Mouse (Mus musculus): Measurements from ENCODE around the gene Zfp882. TPM values are rescaled to one million over a fixed set of nuclear protein-coding genes. Genes with fewer than 3 reads are reported as not detected.
"Not testable (repeated sequence)": the region's sequence is repeated elsewhere in the genome, so short reads cannot be mapped to it uniquely, and the experiment has no call there.

Gene Zfp882
- polyA plus RNA-seq, 1 experiment, result not detected

- whole genome bisulfite sequencing, result under 1% methylated on average over 57 of the region's 57 CpGs
- no peak for TF ChIP-seq CTCF (IDR thresholded peaks at IDR 0.05; ENCODE audit: insufficient read depth, low read depth, low read length)
- TF ChIP-seq POLR2A (IDR thresholded peaks at IDR 0.05; ENCODE audit: insufficient read depth, low read depth, low read length), result peak; percentile 59; the same call in 1 of the 2 replicates
- Histone ChIP-seq H3K27ac (ENCODE audit: insufficient read depth, low read depth, low read length) (peak overlapping the region; percentile 93), H3K4me3 (ENCODE audit: insufficient read depth, low read depth, low read length) (peak overlapping the region; percentile 77), H3K4me1 (ENCODE audit: control insufficient read depth, insufficient read depth, low read length) (no peaks in the 10 kb centered on the region)
Observed at GRCm38 (mm10) chr8:71922567-71923401, 14.4 kb downstream of the Zfp882 start.

DNA sequence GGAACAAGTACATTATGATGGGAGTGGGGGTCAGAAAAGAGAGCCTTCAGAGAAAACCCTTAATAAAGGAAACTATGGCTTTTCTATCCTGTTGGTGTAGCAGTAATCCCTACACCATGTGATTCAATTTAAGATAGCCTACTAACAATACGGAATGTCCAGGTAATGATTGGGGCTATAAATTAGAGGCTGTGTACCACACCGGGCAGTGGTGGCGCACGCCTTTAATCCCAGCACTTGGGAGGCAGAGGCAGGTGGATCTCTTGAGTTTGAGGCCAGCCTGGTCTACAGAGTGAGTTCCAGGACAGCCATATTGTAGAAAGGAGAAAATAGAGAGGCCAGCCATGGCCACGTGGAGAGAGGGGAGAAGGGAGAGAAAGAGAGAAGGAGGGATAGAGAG is 17.4 kb downstream of the Zfp882 start:
- TF ChIP-seq POLR2A (IDR thresholded peaks at IDR 0.05; ENCODE audit: insufficient read depth, low read depth, low read length), result no peak
- TF ChIP-seq CTCF (IDR thresholded peaks at IDR 0.05; ENCODE audit: insufficient read depth, low read depth, low read length), result no peak
- WGBS, result 96% methylated on average over 5 of the region's 5 CpGs

GRCm38 (mm10) chr8:71926551-71926950 is 18.1 kb downstream of the Zfp882 start:
- H3K27ac ChIP-seq (ENCODE audit: insufficient read depth, low read depth, low read length), result no peak overlapping the region
- WGBS, result 93% methylated on average over 3 of the region's 3 CpGs
- no peaks in the 10 kb centered on the region for H3K4me1 ChIP-seq (ENCODE audit: control insufficient read depth, insufficient read depth, low read length)
- H3K4me3 ChIP-seq (ENCODE audit: insufficient read depth, low read depth, low read length), result no peak overlapping the region
- TF ChIP-seq POLR2A (IDR thresholded peaks at IDR 0.05; ENCODE audit: insufficient read depth, low read depth, low read length) (no peak), CTCF (IDR thresholded peaks at IDR 0.05; ENCODE audit: insufficient read depth, low read depth, low read length) (no peak)

More for the DNA sequence above, 17.4 kb downstream of the Zfp882 start:
- Histone ChIP-seq H3K4me1 (ENCODE audit: control insufficient read depth, insufficient read depth, low read length) (no peaks in the 10 kb centered on the region), H3K27ac (ENCODE audit: insufficient read depth, low read depth, low read length) (no peak overlapping the region), H3K4me3 (ENCODE audit: insufficient read depth, low read depth, low read length) (no peak overlapping the region)

GRCm38 (mm10) chr8:71927779-71928178 is 19.4 kb downstream of the Zfp882 start:
- Histone ChIP-seq H3K27ac (ENCODE audit: insufficient read depth, low read depth, low read length) (no peak overlapping the region), H3K4me3 (ENCODE audit: insufficient read depth, low read depth, low read length) (no peak overlapping the region), H3K4me1 (ENCODE audit: control insufficient read depth, insufficient read depth, low read length) (no peaks in the 10 kb centered on the region)
- TF ChIP-seq CTCF (IDR thresholded peaks at IDR 0.05; ENCODE audit: insufficient read depth, low read depth, low read length) (no peak), POLR2A (IDR thresholded peaks at IDR 0.05; ENCODE audit: insufficient read depth, low read depth, low read length) (no peak)

- not testable (repeated sequence) for H3K4me3 ChIP-seq (ENCODE audit: insufficient read depth, low read depth, low read length); H3K27ac ChIP-seq (ENCODE audit: insufficient read depth, low read depth, low read length); H3K4me1 ChIP-seq (ENCODE audit: control insufficient read depth, insufficient read depth, low read length)
- WGBS, result 95% methylated on average over 2 of the region's 2 CpGs
Observed at GRCm38 (mm10) chr8:71938037-71938436, 29.6 kb downstream of the Zfp882 start.

DNA sequence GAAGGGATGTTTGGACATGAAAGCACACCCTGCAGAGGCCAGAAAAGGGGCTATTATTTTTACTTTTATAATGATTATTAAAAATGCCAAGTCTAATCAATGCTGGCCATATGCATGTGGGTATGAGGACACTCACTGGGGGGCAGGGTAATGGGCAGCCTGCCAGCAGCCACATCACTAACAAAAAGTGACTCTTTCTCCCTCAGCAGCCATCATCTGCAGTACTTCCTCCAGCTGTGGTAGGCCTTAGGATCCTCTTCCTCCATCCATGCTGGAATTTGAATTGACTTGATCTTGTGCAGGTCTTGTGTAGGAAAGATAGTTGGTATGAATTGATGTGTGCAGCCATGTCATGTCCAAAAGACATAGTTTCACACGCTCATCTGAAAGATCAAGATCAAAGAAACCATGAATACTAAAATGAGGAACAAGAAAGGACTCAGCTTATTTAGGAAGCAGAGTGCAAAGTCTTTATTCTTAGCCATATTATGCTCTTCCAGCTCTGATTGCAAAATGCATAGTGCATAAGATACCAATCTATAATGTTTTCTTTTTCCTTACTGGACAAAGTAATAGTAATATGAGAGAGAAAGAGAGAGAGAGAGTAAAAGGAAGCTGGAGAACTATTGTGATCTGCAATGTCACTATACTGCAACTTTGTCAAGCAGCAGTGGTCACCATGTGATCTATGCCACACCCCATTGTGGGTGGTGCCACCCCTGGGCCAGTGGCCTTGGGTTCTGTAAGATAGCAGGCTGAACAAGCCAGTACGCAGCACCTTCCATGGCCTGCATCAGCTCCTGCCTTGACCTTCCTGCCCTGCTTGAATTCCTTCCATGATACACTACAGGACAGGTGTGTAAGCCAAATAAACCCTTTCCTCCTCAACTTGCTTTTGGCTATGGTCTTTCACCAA is 32.1 kb downstream of the Zfp882 start:
- WGBS, result 85% methylated on average over 2 of the region's 2 CpGs
- H3K4me3 ChIP-seq (ENCODE audit: insufficient read depth, low read depth, low read length), result no peak overlapping the region
- TF ChIP-seq CTCF (IDR thresholded peaks at IDR 0.05; ENCODE audit: insufficient read depth, low read depth, low read length) (no peak), POLR2A (IDR thresholded peaks at IDR 0.05; ENCODE audit: insufficient read depth, low read depth, low read length) (no peak)
- no peak overlapping the region for H3K27ac ChIP-seq (ENCODE audit: insufficient read depth, low read depth, low read length)
- no peaks in the 10 kb centered on the region for H3K4me1 ChIP-seq (ENCODE audit: control insufficient read depth, insufficient read depth, low read length)

DNA sequence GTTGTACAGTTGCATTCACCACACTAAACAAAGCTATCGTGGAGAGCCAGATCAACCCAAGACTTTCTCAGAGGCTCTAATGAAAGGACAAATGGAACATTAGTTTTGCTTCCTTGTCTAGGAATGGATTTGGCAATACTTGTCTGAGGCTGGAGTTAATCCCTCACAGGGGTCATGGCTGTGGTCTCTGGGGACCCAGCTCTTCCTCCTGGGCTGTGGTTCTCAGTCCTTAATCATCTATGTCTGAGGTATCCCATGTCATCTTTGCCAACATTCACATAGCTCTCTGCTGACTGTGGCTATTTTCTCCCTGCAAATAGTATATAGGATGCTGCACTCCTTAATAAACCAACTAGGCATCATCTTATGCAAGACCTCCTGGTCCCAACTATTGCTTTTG is 33.4 kb downstream of the Zfp882 start:
- 51% methylated on average over 1 of the region's 1 CpGs for WGBS
- Histone ChIP-seq H3K4me3 (ENCODE audit: insufficient read depth, low read depth, low read length) (no peak overlapping the region), H3K4me1 (ENCODE audit: control insufficient read depth, insufficient read depth, low read length) (no peaks in the 10 kb centered on the region), H3K27ac (ENCODE audit: insufficient read depth, low read depth, low read length) (no peak overlapping the region)
- TF ChIP-seq POLR2A (IDR thresholded peaks at IDR 0.05; ENCODE audit: insufficient read depth, low read depth, low read length), result no peak
- TF ChIP-seq CTCF (IDR thresholded peaks at IDR 0.05; ENCODE audit: insufficient read depth, low read depth, low read length), result no peak

DNA sequence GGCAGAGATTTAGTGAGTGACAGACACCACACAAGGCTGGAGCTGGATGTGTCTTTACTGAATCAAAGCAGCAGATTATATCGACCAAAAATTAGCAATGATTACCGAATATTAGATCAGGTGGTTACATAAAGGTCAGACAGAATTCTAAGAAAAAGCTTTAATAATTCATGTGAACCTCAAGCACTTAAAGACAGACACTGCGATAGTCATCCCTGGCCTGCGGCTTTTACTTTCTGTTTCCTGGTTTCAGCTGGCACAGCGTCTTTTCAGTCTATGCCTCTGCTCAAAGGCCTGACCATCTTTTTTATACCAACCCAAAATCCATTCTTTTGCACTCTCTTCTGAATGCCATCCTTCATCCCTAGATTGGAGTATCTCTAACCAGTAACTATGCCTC is 40.2 kb downstream of the Zfp882 start:
- Histone ChIP-seq H3K4me1 (ENCODE audit: control insufficient read depth, insufficient read depth, low read length) (no peaks in the 10 kb centered on the region), H3K27ac (ENCODE audit: insufficient read depth, low read depth, low read length) (no peak overlapping the region), H3K4me3 (ENCODE audit: insufficient read depth, low read depth, low read length) (no peak overlapping the region)
- no peak for TF ChIP-seq POLR2A (IDR thresholded peaks at IDR 0.05; ENCODE audit: insufficient read depth, low read depth, low read length)
- no peak for TF ChIP-seq CTCF (IDR thresholded peaks at IDR 0.05; ENCODE audit: insufficient read depth, low read depth, low read length)
- WGBS, result 90% methylated on average over 5 of the region's 5 CpGs
